Comparison of ENCODE assay signal across 3 mouse cellular contexts in the genomic region with DNA sequence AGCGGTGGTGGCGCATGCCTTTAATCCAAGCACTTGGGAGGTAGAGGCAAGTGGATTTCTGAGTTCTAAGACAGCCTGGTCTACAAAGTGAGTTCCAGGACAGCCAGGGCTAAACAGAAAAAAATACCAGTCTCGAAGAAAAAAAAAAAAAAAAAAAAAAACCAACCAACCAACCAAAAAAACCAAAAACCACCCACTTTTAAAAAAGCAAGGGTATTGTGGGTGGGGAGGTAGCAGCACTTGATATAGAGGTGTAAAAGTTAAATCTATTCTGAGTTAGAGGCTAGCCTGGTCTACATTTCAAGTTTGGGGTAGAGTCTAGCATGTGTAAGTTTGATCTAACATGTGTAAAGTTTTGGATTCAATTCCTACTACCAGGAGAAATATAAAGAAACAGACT.
TF ChIP-seq lines count a peak whose summit lies in the region.

No protein-coding gene starts in this region.

TF ChIP-seq in CH12.LX, 34 proteins besides CTCF, POLR2A, EP300 and RAD21:
- TF ChIP-seq ETS1 (conservative IDR thresholded peaks at IDR 0.05; ENCODE audit: low read depth, low read length) (no peak), E2F4 (IDR thresholded peaks at IDR 0.05; ENCODE audit: insufficient replicate concordance, low read depth, low read length) (no peak), SIN3A (IDR thresholded peaks at IDR 0.05; ENCODE audit: low read length) (0 out of 2 replicates have a peak, but pooled peaks have one; percentile 7), KAT2A (IDR thresholded peaks at IDR 0.05; ENCODE audit: insufficient replicate concordance, low read length) (no peak), CHD2 (IDR thresholded peaks at IDR 0.05; ENCODE audit: low read length) (no peak), MAX (IDR thresholded peaks at IDR 0.05; ENCODE audit: low read length) (no peak), JUND (conservative IDR thresholded peaks at IDR 0.05; ENCODE audit: low read depth, low read length) (no peak), BHLHE40 (IDR thresholded peaks at IDR 0.05; ENCODE audit: low read depth, low read length) (no peak), MAFK (IDR thresholded peaks at IDR 0.05; ENCODE audit: insufficient replicate concordance, low read length) (no peak), ZC3H11A (IDR thresholded peaks at IDR 0.05; ENCODE audit: low read depth, low read length) (no peak), TBP (conservative IDR thresholded peaks at IDR 0.05; ENCODE audit: low read depth, low read length) (no peak), MAZ (IDR thresholded peaks at IDR 0.05; ENCODE audit: low read depth, low read length) (no peak), SMC3 (IDR thresholded peaks at IDR 0.05; ENCODE audit: low read depth, low read length) (no peak), CHD1 (IDR thresholded peaks at IDR 0.05; ENCODE audit: low read depth, low read length) (0 out of 2 replicates have a peak, but pooled peaks have one; percentile 14), ZNF384 (IDR thresholded peaks at IDR 0.05; ENCODE audit: low read depth, low read length) (peak; percentile 76), MXI1 (IDR thresholded peaks at IDR 0.05; ENCODE audit: low read depth, low read length) (no peak; the same call in 1 of the 2 replicates), RCOR1 (conservative IDR thresholded peaks at IDR 0.05; ENCODE audit: low read depth, low read length) (no peak), PAX5 (IDR thresholded peaks at IDR 0.05; ENCODE audit: low read length) (no peak), HCFC1 (IDR thresholded peaks at IDR 0.05; ENCODE audit: low read depth, low read length) (no peak), GABPA (IDR thresholded peaks at IDR 0.05; ENCODE audit: insufficient replicate concordance, low read depth, low read length) (no peak), ZMIZ1 (IDR thresholded peaks at IDR 0.05; ENCODE audit: low read depth, low read length) (no peak), UBTF (IDR thresholded peaks at IDR 0.05; ENCODE audit: low read depth, low read length) (no peak)

TF ChIP-seq in ES-E14, 5 proteins besides CTCF, POLR2A, EP300 and RAD21 (continued from another document):
- TF ChIP-seq ZNF384 (IDR thresholded peaks at IDR 0.05; ENCODE audit: low read depth, low read length) (peak; percentile 60; the same call in 1 of the 2 replicates), MAFK (IDR thresholded peaks at IDR 0.05; ENCODE audit: insufficient read depth, low read depth, low read length) (no peak)
TF ChIP-seq in ES-E14: peak in this region for 1.

TF ChIP-seq in MEL, 35 proteins besides CTCF, POLR2A, EP300 and RAD21 (continued from another document):
- no peak for TF ChIP-seq KAT2A (conservative IDR thresholded peaks at IDR 0.05; ENCODE audit: low read depth, low read length)
TF ChIP-seq in MEL: peak in this region for 1.
